Mouse (Mus musculus): Measurements from ENCODE around the gene Mat1a. TPM values are rescaled to one million over a fixed set of nuclear protein-coding genes. Genes with fewer than 3 reads are reported as not detected.
A peak's percentile ranks its signal among the peaks of the same experiment; 100 is the strongest.

Mat1a gene
- polyA plus RNA-seq, 1 experiment from 2014 or later = not detected

DNA sequence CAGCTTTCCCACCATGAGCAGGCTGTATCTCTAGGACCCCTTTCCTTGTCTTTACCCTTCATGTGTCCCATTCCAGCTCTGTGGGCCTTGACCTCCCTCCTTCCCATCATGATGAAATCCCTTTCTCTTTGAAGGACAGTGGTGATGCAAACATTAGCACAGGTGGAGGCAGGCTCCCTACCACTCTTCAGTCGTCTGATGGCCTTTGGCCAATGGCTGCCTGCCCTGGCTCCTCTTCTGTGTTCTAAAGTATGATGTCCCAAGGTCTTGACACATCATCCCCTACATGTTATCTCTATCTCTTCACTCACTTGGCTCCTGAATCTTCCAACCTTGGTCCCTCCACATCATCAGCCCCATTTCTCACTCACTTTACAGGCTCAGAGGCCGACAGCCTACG, 11.4 kb downstream of the Mat1a start:
- no peak overlapping the region for H3K9ac ChIP-seq (ENCODE audit: low read depth, low read length)
- H3K4me1 ChIP-seq (ENCODE audit: control insufficient read depth, insufficient read depth, low read length) = no peaks in the 10 kb centered on the region
- 88% methylated on average over 3 of the region's 3 CpGs for WGBS
- no peak overlapping the region for H3K27ac ChIP-seq (ENCODE audit: low read depth, low read length)
- H3K4me2 ChIP-seq (replicated peaks; ENCODE audit: low read depth, low read length) = no peak overlapping the region
- H3K27me3 ChIP-seq (ENCODE audit: control insufficient read depth, insufficient read depth, low read length) = no peaks in the 10 kb centered on the region
- H3K4me3 ChIP-seq (ENCODE audit: low read length) = no peak overlapping the region
- H3K9me3 ChIP-seq (ENCODE audit: control insufficient read depth, low read length) = no peaks in the 10 kb centered on the region
- H3K36me3 ChIP-seq (ENCODE audit: control insufficient read depth, insufficient read depth, low read length) = no peaks in the 10 kb centered on the region
- no peak for ATAC-seq (ENCODE audit: low FRiP score, low TSS enrichment)

DNA sequence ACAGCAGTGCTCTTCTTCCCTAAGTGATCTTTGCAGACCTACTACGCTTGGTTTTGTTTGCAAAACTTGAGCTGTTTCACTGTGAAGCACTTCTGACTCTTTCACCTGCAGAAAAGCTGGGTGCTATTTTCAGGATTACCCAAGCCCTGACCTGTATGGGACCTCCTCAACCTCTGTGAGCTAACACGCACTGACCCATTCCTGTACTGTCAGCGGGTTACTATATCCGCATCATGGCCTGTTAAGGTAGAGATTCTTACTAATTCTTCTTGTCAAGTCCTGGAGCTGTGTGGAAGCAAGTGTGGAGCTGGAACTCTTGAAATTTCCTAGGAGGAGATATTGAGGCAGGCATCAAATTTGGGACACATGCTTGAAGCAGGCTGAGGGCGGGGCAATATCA, 19.8 kb downstream of the Mat1a start:
- Histone ChIP-seq H3K27me3 (ENCODE audit: control insufficient read depth, insufficient read depth, low read length) (no peaks in the 10 kb centered on the region), H3K9ac (ENCODE audit: low read depth, low read length) (no peak overlapping the region), H3K9me3 (ENCODE audit: control insufficient read depth, low read length) (no peaks in the 10 kb centered on the region), H3K4me3 (ENCODE audit: low read length) (no peak overlapping the region), H3K36me3 (ENCODE audit: control insufficient read depth, insufficient read depth, low read length) (no peaks in the 10 kb centered on the region), H3K27ac (ENCODE audit: low read depth, low read length) (no peak overlapping the region), H3K4me2 (replicated peaks; ENCODE audit: low read depth, low read length) (no peak overlapping the region), H3K4me1 (ENCODE audit: control insufficient read depth, insufficient read depth, low read length) (no peaks in the 10 kb centered on the region)
- 87% methylated on average over 5 of the region's 5 CpGs for WGBS
- no peak for ATAC-seq (ENCODE audit: low FRiP score, low TSS enrichment)

DNA sequence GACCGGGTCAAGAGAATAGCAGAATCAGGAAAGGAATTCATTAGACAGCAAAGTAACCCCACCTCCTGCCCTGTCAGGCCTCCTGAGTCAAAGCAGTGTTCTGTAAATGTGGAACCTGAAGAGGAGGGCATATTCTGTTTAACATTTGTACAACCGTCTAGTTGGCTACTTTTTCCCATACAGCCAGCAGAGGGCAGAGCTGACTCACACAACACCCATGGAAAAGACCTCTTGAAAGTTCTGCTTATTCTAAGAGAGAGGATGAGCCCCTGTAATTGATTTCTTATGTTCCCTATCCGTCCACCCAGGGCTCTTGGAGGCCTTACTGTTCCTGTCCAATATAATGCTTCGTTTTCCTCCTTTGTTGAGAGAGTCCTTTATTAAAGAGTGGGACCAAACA, 23.2 kb downstream of the Mat1a start:
- ATAC-seq (ENCODE audit: low FRiP score, low TSS enrichment) = peak; percentile 66; the same call in 1 of the 2 replicates
- 25% methylated on average over 4 of the region's 4 CpGs for WGBS

DNA sequence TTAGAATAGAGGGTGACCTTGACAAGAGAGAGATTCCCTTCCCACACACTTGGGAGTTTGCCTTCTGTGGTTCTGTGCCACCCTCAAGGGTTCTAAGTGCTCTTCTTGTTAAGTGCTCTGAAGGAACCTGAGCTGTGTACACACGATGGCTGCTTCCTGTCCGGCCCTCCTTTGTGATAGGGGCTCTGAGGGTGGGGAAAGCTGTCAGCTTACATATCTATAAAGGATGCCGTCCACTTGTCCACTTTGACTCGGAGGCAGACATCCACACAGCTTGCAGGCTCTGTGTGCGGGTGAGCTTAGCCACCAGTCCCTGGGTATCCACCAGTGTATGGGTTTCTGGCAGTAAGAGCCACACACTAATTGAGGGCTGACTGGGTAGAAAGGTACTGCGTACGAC, 26.7 kb downstream of the Mat1a start, which contains the start of gene Sftpa1:
Gene Sftpa1, plus strand, starts transcription at position 243 of the 400 bp plus-strand sequence.
- Histone ChIP-seq H3K9ac (ENCODE audit: low read depth, low read length) (no peak within 1 kb of the TSS), H3K27me3 (ENCODE audit: control insufficient read depth, insufficient read depth, low read length) (no peaks in the 10 kb centered on the region), H3K4me2 (replicated peaks; ENCODE audit: low read depth, low read length) (no peak within 1 kb of the TSS), H3K36me3 (ENCODE audit: control insufficient read depth, insufficient read depth, low read length) (no peaks in the 10 kb centered on the region), H3K4me1 (ENCODE audit: control insufficient read depth, insufficient read depth, low read length) (no peaks in the 10 kb centered on the region), H3K27ac (ENCODE audit: low read depth, low read length) (no peak within 1 kb of the TSS), H3K9me3 (ENCODE audit: control insufficient read depth, low read length) (no peaks in the 10 kb centered on the region), H3K4me3 (ENCODE audit: low read length) (no peak within 1 kb of the TSS)
- 84% methylated on average over 7 of the region's 7 CpGs for WGBS
- ATAC-seq (ENCODE audit: low FRiP score, low TSS enrichment) = no peak

More for the DNA sequence above, 23.2 kb downstream of the Mat1a start:
- no peaks in the 10 kb centered on the region for H3K9me3 ChIP-seq (ENCODE audit: control insufficient read depth, low read length)
- H3K27ac ChIP-seq (ENCODE audit: low read depth, low read length) = no peak overlapping the region
- no peak overlapping the region for H3K4me2 ChIP-seq (replicated peaks; ENCODE audit: low read depth, low read length)
- H3K4me3 ChIP-seq (ENCODE audit: low read length) = no peak overlapping the region
- no peaks in the 10 kb centered on the region for H3K36me3 ChIP-seq (ENCODE audit: control insufficient read depth, insufficient read depth, low read length)
- H3K9ac ChIP-seq (ENCODE audit: low read depth, low read length) = no peak overlapping the region
- H3K27me3 ChIP-seq (ENCODE audit: control insufficient read depth, insufficient read depth, low read length) = no peaks in the 10 kb centered on the region
- H3K4me1 ChIP-seq (ENCODE audit: control insufficient read depth, insufficient read depth, low read length) = no peaks in the 10 kb centered on the region

DNA sequence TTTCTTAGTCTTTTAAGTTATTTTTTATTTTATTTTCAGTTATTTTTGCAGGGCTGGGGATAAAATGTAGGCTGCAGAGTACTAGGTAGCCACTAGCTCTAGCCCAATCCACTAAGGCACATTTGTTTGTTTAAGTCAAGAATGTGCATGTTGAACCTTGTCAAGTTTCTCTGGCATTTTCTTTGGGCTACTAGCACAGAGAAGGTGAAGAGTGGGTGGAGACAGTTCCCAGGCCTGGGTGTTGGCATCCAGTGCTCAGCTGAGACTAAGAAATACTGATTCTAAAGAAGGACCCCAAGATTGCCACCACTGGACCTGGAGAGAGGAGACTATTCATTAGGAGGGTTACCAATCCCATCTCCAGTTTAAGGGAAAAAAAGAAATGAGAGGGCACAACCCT, 32.2 kb downstream of the Mat1a start:
- H3K4me3 ChIP-seq (ENCODE audit: low read length) = no peak overlapping the region
- no peak overlapping the region for H3K9ac ChIP-seq (ENCODE audit: low read depth, low read length)
- no peak overlapping the region for H3K27ac ChIP-seq (ENCODE audit: low read depth, low read length)

DNA sequence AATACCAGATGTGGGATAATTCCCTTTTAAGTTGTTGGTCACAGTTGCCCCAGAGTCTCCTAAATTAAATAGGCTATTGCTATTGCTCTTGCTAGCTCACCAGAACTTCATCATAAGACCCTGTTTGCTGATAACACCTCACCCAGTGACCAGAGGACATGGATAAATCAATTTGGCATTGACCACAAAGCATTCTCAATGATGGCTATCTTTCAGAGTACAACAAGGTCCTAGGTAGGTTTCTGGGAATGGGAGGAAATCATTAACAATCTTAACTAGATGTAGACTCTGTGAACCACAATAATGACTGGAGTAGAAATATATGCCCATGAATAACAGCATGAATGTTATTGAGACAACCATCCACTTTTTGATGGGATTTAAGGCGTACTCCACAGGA, 35.9 kb downstream of the Mat1a start:
- H3K4me2 ChIP-seq (replicated peaks; ENCODE audit: low read depth, low read length) = no peak overlapping the region
- no peaks in the 10 kb centered on the region for H3K4me1 ChIP-seq (ENCODE audit: control insufficient read depth, insufficient read depth, low read length)
- no peak overlapping the region for H3K27ac ChIP-seq (ENCODE audit: low read depth, low read length)
- H3K9ac ChIP-seq (ENCODE audit: low read depth, low read length) = no peak overlapping the region
- ATAC-seq (ENCODE audit: low FRiP score, low TSS enrichment) = no peak
- H3K36me3 ChIP-seq (ENCODE audit: control insufficient read depth, insufficient read depth, low read length) = no peaks in the 10 kb centered on the region
- no peak overlapping the region for H3K4me3 ChIP-seq (ENCODE audit: low read length)
- WGBS = 82% methylated on average over 1 of the region's 1 CpGs
- H3K27me3 ChIP-seq (ENCODE audit: control insufficient read depth, insufficient read depth, low read length) = no peaks in the 10 kb centered on the region
- no peaks in the 10 kb centered on the region for H3K9me3 ChIP-seq (ENCODE audit: control insufficient read depth, low read length)

More for the DNA sequence above, 32.2 kb downstream of the Mat1a start:
- Histone ChIP-seq H3K27me3 (ENCODE audit: control insufficient read depth, insufficient read depth, low read length) (no peaks in the 10 kb centered on the region), H3K4me2 (replicated peaks; ENCODE audit: low read depth, low read length) (no peak overlapping the region), H3K36me3 (ENCODE audit: control insufficient read depth, insufficient read depth, low read length) (no peaks in the 10 kb centered on the region), H3K9me3 (ENCODE audit: control insufficient read depth, low read length) (no peaks in the 10 kb centered on the region), H3K4me1 (ENCODE audit: control insufficient read depth, insufficient read depth, low read length) (no peaks in the 10 kb centered on the region)
- ATAC-seq (ENCODE audit: low FRiP score, low TSS enrichment) = no peak

DNA sequence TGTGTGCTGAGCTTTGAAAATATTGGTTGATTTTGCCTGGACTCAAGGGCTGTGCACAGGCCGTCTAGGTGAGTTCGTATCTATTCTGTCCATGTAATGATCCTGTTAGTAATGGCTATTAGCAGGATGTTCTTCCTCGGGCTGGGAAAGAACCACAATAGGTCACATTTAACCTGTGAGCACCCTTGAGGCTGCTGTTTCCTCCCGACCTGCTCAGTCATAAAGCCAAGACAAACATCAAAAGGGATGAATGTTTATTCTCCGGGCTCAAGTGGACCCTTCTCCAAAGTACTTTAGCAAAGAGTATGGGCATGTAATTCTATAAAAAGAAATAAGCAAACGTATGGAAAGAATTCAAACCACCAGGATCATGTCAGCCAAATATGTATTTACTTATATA, 41.2 kb downstream of the Mat1a start:
- no peak overlapping the region for H3K4me2 ChIP-seq (replicated peaks; ENCODE audit: low read depth, low read length)
- H3K27me3 ChIP-seq (ENCODE audit: control insufficient read depth, insufficient read depth, low read length) = no peaks in the 10 kb centered on the region
- no peak overlapping the region for H3K9ac ChIP-seq (ENCODE audit: low read depth, low read length)
- no peaks in the 10 kb centered on the region for H3K9me3 ChIP-seq (ENCODE audit: control insufficient read depth, low read length)
- H3K27ac ChIP-seq (ENCODE audit: low read depth, low read length) = no peak overlapping the region
- no peak for ATAC-seq (ENCODE audit: low FRiP score, low TSS enrichment)
- H3K4me1 ChIP-seq (ENCODE audit: control insufficient read depth, insufficient read depth, low read length) = no peaks in the 10 kb centered on the region
- H3K36me3 ChIP-seq (ENCODE audit: control insufficient read depth, insufficient read depth, low read length) = no peaks in the 10 kb centered on the region
- H3K4me3 ChIP-seq (ENCODE audit: low read length) = no peak overlapping the region
- WGBS = 52% methylated on average over 6 of the region's 6 CpGs

DNA sequence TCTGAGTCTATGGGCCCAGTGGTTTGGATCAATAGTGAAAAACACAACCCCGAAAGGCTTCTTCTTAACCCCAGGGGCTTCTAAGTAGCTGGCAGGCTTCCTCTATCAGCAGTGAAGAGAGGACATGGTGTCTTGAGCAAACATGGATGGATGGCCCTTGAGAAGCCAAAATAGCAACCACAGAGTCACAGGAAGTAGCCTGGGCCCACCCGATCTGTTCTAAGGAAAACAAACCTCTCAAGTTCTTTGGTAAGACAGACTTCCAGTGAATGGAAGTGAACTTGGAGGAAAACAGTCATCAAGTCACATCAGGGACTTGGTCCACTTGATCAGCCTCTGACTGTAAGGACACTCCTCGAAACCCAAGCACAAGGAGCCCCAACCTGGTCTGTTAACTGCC, 42.1 kb downstream of the Mat1a start:
- Histone ChIP-seq H3K27me3 (ENCODE audit: control insufficient read depth, insufficient read depth, low read length) (no peaks in the 10 kb centered on the region), H3K4me2 (replicated peaks; ENCODE audit: low read depth, low read length) (no peak overlapping the region), H3K4me3 (ENCODE audit: low read length) (no peak overlapping the region), H3K4me1 (ENCODE audit: control insufficient read depth, insufficient read depth, low read length) (no peaks in the 10 kb centered on the region), H3K36me3 (ENCODE audit: control insufficient read depth, insufficient read depth, low read length) (no peaks in the 10 kb centered on the region), H3K9ac (ENCODE audit: low read depth, low read length) (no peak overlapping the region), H3K9me3 (ENCODE audit: control insufficient read depth, low read length) (no peaks in the 10 kb centered on the region), H3K27ac (ENCODE audit: low read depth, low read length) (no peak overlapping the region)
- no peak for ATAC-seq (ENCODE audit: low FRiP score, low TSS enrichment)
- WGBS = 80% methylated on average over 3 of the region's 3 CpGs

DNA sequence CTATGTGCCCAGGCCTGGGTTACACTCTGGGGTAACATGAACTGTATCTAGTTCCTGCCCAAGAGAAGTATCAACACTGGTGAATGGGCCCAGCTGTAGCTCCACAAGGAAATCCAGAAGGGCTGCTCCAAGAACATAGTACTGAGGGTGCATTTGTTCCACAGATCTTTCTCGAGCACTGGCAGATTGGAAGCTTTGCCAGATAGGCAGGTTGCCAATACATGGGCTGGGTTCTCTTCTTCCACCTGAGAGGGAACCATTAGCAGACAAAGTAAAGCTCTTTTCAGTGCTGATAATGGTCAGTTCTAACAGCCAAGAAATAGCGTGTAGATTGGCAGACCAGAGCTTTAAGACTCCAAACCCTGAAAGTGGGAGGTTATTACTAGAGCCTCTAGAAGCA, 42.5 kb downstream of the Mat1a start:
- Histone ChIP-seq H3K4me2 (replicated peaks; ENCODE audit: low read depth, low read length) (no peak overlapping the region), H3K27me3 (ENCODE audit: control insufficient read depth, insufficient read depth, low read length) (no peaks in the 10 kb centered on the region), H3K9me3 (ENCODE audit: control insufficient read depth, low read length) (no peaks in the 10 kb centered on the region), H3K9ac (ENCODE audit: low read depth, low read length) (no peak overlapping the region), H3K4me1 (ENCODE audit: control insufficient read depth, insufficient read depth, low read length) (no peaks in the 10 kb centered on the region), H3K27ac (ENCODE audit: low read depth, low read length) (no peak overlapping the region), H3K4me3 (ENCODE audit: low read length) (no peak overlapping the region), H3K36me3 (ENCODE audit: control insufficient read depth, insufficient read depth, low read length) (no peaks in the 10 kb centered on the region)
- 90% methylated on average over 2 of the region's 2 CpGs for WGBS
- ATAC-seq (ENCODE audit: low FRiP score, low TSS enrichment) = no peak

Data from kidney, embryonic 14.5 days (tissue).